Mouse (Mus musculus): ENCODE results near the gene Tbc1d2b. TPM values are rescaled to one million over a fixed set of nuclear protein-coding genes. Genes with fewer than 3 reads are reported as not detected.

Tbc1d2b gene
- polyA plus RNA-seq, 2 experiments, result 6.5 to 9.8 TPM

DNA sequence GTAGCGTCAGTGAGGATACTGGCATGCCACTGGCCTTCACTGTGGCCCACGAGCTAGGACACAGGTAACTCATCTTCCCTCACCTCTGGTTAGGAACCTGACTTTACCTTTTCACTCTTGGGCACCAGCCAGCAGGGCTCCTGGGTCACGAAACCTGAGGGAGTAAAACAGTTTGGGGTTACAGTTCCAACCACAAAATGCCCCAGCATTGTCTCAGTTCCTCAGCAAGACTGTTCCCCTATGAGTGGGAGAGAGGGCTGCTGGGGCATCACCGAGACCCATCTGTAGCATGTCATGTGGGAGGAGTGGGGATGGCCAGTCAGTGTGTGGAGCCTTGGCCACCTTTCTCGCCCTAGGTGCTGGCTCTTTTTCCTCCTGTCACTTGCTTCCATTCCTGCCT, 91.2 kb downstream of the Tbc1d2b start:
- no peak overlapping the region for H3K4me3 ChIP-seq (ENCODE audit: insufficient read depth in 1 of 2, low read depth in 2 of 2, low read length in 2 of 2)
- no peaks in the 10 kb centered on the region for H3K4me1 ChIP-seq (replicated peaks; ENCODE audit: control insufficient read depth in 2 of 2, insufficient read depth in 2 of 2, low read length in 1 of 2)
- no peaks in the 10 kb centered on the region for H3K9me3 ChIP-seq (ENCODE audit: control insufficient read depth, low read length)
- TF ChIP-seq EP300 (IDR thresholded peaks at IDR 0.05; ENCODE audit: low read depth) (no peak), CTCF (IDR thresholded peaks at IDR 0.05; ENCODE audit: low read depth) (no peak)
- no peaks in the 10 kb centered on the region for H3K36me3 ChIP-seq (replicated peaks; ENCODE audit: control insufficient read depth, insufficient read depth, low read depth)
- no peak overlapping the region for H3K4me2 ChIP-seq (ENCODE audit: low read depth)
- no peaks in the 10 kb centered on the region for H3K27me3 ChIP-seq (ENCODE audit: control insufficient read depth, insufficient read depth, low read length)
- no peak overlapping the region for H3K9ac ChIP-seq (replicated peaks)
- no peak overlapping the region for H3K27ac ChIP-seq
- WGBS (ENCODE audit: insufficient replicate concordance), result 49% methylated on average over 5 of the region's 5 CpGs
- ATAC-seq (ENCODE audit: insufficient read depth), result no peak
- no peak for DNase-seq (ENCODE audit: low read depth in 3 of 3, low spot score in 3 of 3)

DNA sequence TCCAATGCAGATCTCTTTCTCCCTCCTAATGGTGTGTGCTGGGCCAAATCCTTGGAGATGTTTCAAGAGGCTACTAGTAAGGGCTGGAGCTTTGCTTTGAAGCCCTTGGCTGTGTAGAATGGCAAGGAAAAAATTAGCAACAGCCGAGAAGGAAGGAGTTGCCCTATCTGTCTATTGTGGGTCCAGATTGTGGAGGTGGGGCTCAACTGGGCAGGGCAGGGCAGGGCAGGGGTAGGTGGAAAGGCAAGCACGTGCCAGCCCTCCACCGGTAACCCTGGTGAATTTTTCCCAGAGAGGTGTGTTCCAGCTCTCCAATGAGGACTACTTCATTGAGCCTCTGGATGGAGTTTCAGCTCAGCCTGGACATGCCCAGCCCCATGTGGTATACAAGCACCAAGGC, 97.3 kb downstream of the Tbc1d2b start:
- no peaks in the 10 kb centered on the region for H3K36me3 ChIP-seq (replicated peaks; ENCODE audit: control insufficient read depth, insufficient read depth, low read depth)
- ATAC-seq (ENCODE audit: insufficient read depth) (no peak), DNase-seq (ENCODE audit: low read depth in 3 of 3, low spot score in 3 of 3) (no peak)
- TF ChIP-seq EP300 (IDR thresholded peaks at IDR 0.05; ENCODE audit: low read depth) (no peak), CTCF (IDR thresholded peaks at IDR 0.05; ENCODE audit: low read depth) (no peak)
- H3K27ac ChIP-seq, result no peak overlapping the region
- no peaks in the 10 kb centered on the region for H3K27me3 ChIP-seq (ENCODE audit: control insufficient read depth, insufficient read depth, low read length)
- no peak overlapping the region for H3K4me2 ChIP-seq (ENCODE audit: low read depth)
- no peak overlapping the region for H3K4me3 ChIP-seq (ENCODE audit: insufficient read depth in 1 of 2, low read depth in 2 of 2, low read length in 2 of 2)
- no peak overlapping the region for H3K9ac ChIP-seq (replicated peaks)
- H3K4me1 ChIP-seq (replicated peaks; ENCODE audit: control insufficient read depth in 2 of 2, insufficient read depth in 2 of 2, low read length in 1 of 2), result no peaks in the 10 kb centered on the region
- WGBS (ENCODE audit: insufficient replicate concordance), result 43% methylated on average over 3 of the region's 3 CpGs
- no peaks in the 10 kb centered on the region for H3K9me3 ChIP-seq (ENCODE audit: control insufficient read depth, low read length)

DNA sequence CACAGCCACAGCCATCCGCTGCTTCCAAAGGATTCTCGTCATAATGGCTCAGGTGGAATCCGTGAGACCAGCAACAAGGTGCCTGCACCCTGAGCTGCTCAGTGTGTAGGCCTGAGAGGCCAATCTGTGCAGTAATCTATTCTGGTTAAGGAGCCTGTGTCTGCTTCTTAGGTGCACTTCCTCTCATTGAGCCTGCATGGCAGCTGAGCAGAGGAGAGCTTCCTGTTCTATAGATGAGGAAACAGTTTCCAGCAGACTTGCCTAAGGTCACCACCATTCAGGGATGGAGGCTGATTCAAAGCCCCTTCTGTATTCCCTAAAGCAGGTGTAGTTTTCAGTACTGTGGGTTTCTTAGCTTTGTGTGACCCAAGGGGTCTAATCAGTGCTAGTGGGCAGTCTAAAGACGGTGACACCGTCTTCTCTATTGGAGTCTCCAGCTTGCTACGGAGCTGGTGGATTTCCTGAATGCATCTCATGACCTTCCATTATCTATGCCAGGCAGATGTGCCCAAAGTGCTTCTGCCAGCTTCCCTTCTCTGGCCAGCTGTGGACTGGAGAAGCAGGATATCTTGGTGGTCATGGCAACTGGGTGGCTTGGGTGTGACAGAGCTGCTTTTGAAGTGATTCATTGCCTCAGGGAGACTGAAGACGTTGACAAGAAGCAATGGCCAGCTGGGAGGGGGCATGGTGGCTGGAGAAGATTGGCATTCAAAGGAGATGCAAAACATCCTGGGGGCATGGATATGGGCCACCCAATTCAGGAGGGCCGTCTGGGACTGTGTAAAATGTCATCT, 97.9 kb downstream of the Tbc1d2b start:
- no peaks in the 10 kb centered on the region for H3K36me3 ChIP-seq (replicated peaks; ENCODE audit: control insufficient read depth, insufficient read depth, low read depth)
- H3K9ac ChIP-seq (replicated peaks), result no peak overlapping the region
- no peak for TF ChIP-seq CTCF (IDR thresholded peaks at IDR 0.05; ENCODE audit: low read depth)
- no peak for TF ChIP-seq EP300 (IDR thresholded peaks at IDR 0.05; ENCODE audit: low read depth)
- H3K4me1 ChIP-seq (replicated peaks; ENCODE audit: control insufficient read depth in 2 of 2, insufficient read depth in 2 of 2, low read length in 1 of 2), result no peaks in the 10 kb centered on the region
- H3K27me3 ChIP-seq (ENCODE audit: control insufficient read depth, insufficient read depth, low read length), result no peaks in the 10 kb centered on the region
- DNase-seq (ENCODE audit: low read depth in 3 of 3, low spot score in 3 of 3) (no peak), ATAC-seq (ENCODE audit: insufficient read depth) (no peak)
- WGBS (ENCODE audit: insufficient replicate concordance), result 42% methylated on average over 8 of the region's 8 CpGs
- no peaks in the 10 kb centered on the region for H3K9me3 ChIP-seq (ENCODE audit: control insufficient read depth, low read length)
- no peak overlapping the region for H3K4me3 ChIP-seq (ENCODE audit: insufficient read depth in 1 of 2, low read depth in 2 of 2, low read length in 2 of 2)
- H3K27ac ChIP-seq, result no peak overlapping the region
- no peak overlapping the region for H3K4me2 ChIP-seq (ENCODE audit: low read depth)

DNA sequence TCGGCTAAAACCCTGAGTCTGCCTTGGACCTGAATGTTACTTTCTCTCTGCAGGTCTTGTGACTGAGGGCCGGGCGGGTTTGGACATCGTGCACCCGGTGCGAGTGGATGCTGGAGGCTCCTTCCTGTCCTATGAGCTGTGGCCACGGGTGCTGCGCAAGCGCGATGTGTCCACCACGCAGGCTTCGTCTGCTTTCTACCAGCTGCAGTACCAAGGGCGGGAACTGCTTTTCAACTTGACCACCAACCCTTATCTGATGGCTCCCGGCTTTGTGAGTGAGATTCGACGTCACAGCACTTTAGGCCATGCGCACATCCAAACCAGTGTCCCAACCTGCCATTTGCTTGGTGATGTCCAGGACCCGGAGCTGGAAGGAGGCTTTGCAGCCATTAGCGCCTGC, 99.2 kb downstream of the Tbc1d2b start:
- Histone ChIP-seq H3K36me3 (replicated peaks; ENCODE audit: control insufficient read depth, insufficient read depth, low read depth) (no peaks in the 10 kb centered on the region), H3K4me3 (ENCODE audit: insufficient read depth in 1 of 2, low read depth in 2 of 2, low read length in 2 of 2) (no peak overlapping the region), H3K9me3 (ENCODE audit: control insufficient read depth, low read length) (no peaks in the 10 kb centered on the region), H3K9ac (replicated peaks) (no peak overlapping the region), H3K27ac (no peak overlapping the region), H3K4me1 (replicated peaks; ENCODE audit: control insufficient read depth in 2 of 2, insufficient read depth in 2 of 2, low read length in 1 of 2) (no peaks in the 10 kb centered on the region), H3K27me3 (ENCODE audit: control insufficient read depth, insufficient read depth, low read length) (no peaks in the 10 kb centered on the region), H3K4me2 (ENCODE audit: low read depth) (no peak overlapping the region)
- no peak for DNase-seq (ENCODE audit: low read depth in 3 of 3, low spot score in 3 of 3)
- TF ChIP-seq EP300 (IDR thresholded peaks at IDR 0.05; ENCODE audit: low read depth) (no peak), CTCF (IDR thresholded peaks at IDR 0.05; ENCODE audit: low read depth) (no peak)
- 78% methylated on average over 19 of the region's 19 CpGs for WGBS (ENCODE audit: insufficient replicate concordance)
- no peak for ATAC-seq (ENCODE audit: insufficient read depth)

DNA sequence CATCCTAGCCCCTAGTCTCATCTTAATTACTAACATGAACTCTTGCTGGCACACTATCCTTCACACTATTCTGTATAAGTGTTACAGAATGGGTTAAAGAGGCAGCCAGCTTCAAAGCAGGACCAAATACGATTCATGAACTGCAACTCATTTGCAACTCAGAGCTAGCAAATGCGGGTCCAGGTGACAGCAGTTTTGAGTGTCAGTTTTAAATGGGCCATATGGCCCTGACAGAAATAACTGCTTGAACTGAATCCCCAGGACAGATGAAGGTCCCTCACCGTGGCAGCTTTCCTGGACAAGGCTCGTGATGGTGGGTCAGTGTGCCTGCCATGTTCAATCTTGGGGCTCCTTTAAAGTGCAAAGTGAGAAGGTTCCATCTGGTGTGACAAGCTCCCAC, 100.6 kb downstream of the Tbc1d2b start:
- WGBS (ENCODE audit: insufficient replicate concordance), result 68% methylated on average over 4 of the region's 4 CpGs
- H3K4me2 ChIP-seq (ENCODE audit: low read depth), result no peak overlapping the region
- H3K4me1 ChIP-seq (replicated peaks; ENCODE audit: control insufficient read depth in 2 of 2, insufficient read depth in 2 of 2, low read length in 1 of 2), result no peaks in the 10 kb centered on the region
- TF ChIP-seq EP300 (IDR thresholded peaks at IDR 0.05; ENCODE audit: low read depth), result no peak
- no peak for TF ChIP-seq CTCF (IDR thresholded peaks at IDR 0.05; ENCODE audit: low read depth)
- H3K9ac ChIP-seq (replicated peaks), result no peak overlapping the region
- no peak overlapping the region for H3K4me3 ChIP-seq (ENCODE audit: insufficient read depth in 1 of 2, low read depth in 2 of 2, low read length in 2 of 2)
- no peaks in the 10 kb centered on the region for H3K9me3 ChIP-seq (ENCODE audit: control insufficient read depth, low read length)
- ATAC-seq (ENCODE audit: insufficient read depth) (no peak), DNase-seq (ENCODE audit: low read depth in 3 of 3, low spot score in 3 of 3) (no peak)
- H3K27ac ChIP-seq, result no peak overlapping the region
- H3K36me3 ChIP-seq (replicated peaks; ENCODE audit: control insufficient read depth, insufficient read depth, low read depth), result no peaks in the 10 kb centered on the region
- H3K27me3 ChIP-seq (ENCODE audit: control insufficient read depth, insufficient read depth, low read length), result peaks cover 3% of the 10 kb centered on the region; the same call in 1 of the 2 replicates

Data from liver, embryonic 14.5 days (tissue).